Mouse (Mus musculus): ENCODE data around the gene Cep78. TPM values are rescaled to one million over a fixed set of nuclear protein-coding genes. Genes with fewer than 3 reads are reported as not detected.
A peak's percentile ranks its signal among the peaks of the same experiment; 100 is the strongest.
"Not testable (repeated sequence)": the region's sequence is repeated elsewhere in the genome, so short reads cannot be mapped to it uniquely, and the experiment has no call there.

Cep78 gene
- polyA plus RNA-seq (2014; fragmentation: Nextera tagmentation; extraction: Ambion mirVana): 55.8 and 57.3 TPM in 2 replicates

GRCm38 (mm10) chr19:15984449-15985171, at the start of gene Cep78:
TSS of gene Cep78 (minus strand) at chr19:15984989.
- peak within 1 kb of the TSS; percentile 71 for H3K4me2 ChIP-seq (ENCODE audit: low read depth, severe bottlenecking)
- DNase-seq (ENCODE audit: low spot score) (peak; percentile 92), ATAC-seq (ENCODE audit: insufficient number of reproducible peaks, low FRiP score, low TSS enrichment, low read depth) (peak; percentile 87)
- peaks cover 3% of the 10 kb centered on the region; the same call in 1 of the 2 replicates for H3K36me3 ChIP-seq (ENCODE audit: control insufficient read depth, insufficient read depth, low read length)
- no peaks in the 10 kb centered on the region for H3K9me3 ChIP-seq (ENCODE audit: control insufficient read depth, low read length)
- WGBS: under 1% methylated on average over 81 of the region's 88 CpGs
- H3K4me3 ChIP-seq (ENCODE audit: low read depth, low read length): peak within 1 kb of the TSS; percentile 81
- no peaks in the 10 kb centered on the region for H3K27me3 ChIP-seq (ENCODE audit: control insufficient read depth, insufficient read depth, low read length)
- H3K4me1 ChIP-seq (ENCODE audit: control insufficient read depth, insufficient read depth, low read length): no peaks in the 10 kb centered on the region
- H3K9ac ChIP-seq (ENCODE audit: low read length): peak within 1 kb of the TSS; percentile 94
- H3K27ac ChIP-seq (replicated peaks; ENCODE audit: low read depth, low read length): peak within 1 kb of the TSS; percentile 90

- Histone ChIP-seq H3K9me3 (ENCODE audit: control insufficient read depth, low read length) (no peaks in the 10 kb centered on the region), H3K9ac (ENCODE audit: low read length) (no peak overlapping the region), H3K27ac (replicated peaks; ENCODE audit: low read depth, low read length) (no peak overlapping the region), H3K4me1 (ENCODE audit: control insufficient read depth, insufficient read depth, low read length) (no peaks in the 10 kb centered on the region), H3K36me3 (ENCODE audit: control insufficient read depth, insufficient read depth, low read length) (no peaks in the 10 kb centered on the region), H3K27me3 (ENCODE audit: control insufficient read depth, insufficient read depth, low read length) (no peaks in the 10 kb centered on the region), H3K4me3 (ENCODE audit: low read depth, low read length) (no peak overlapping the region), H3K4me2 (ENCODE audit: low read depth, severe bottlenecking) (no peak overlapping the region)
- DNase-seq (ENCODE audit: low spot score) (no peak), ATAC-seq (ENCODE audit: insufficient number of reproducible peaks, low FRiP score, low TSS enrichment, low read depth) (no peak)
- 90% methylated on average over 4 of the region's 4 CpGs for WGBS
Observed at GRCm38 (mm10) chr19:16031276-16031675, 46.5 kb upstream of the Cep78 start.

DNA sequence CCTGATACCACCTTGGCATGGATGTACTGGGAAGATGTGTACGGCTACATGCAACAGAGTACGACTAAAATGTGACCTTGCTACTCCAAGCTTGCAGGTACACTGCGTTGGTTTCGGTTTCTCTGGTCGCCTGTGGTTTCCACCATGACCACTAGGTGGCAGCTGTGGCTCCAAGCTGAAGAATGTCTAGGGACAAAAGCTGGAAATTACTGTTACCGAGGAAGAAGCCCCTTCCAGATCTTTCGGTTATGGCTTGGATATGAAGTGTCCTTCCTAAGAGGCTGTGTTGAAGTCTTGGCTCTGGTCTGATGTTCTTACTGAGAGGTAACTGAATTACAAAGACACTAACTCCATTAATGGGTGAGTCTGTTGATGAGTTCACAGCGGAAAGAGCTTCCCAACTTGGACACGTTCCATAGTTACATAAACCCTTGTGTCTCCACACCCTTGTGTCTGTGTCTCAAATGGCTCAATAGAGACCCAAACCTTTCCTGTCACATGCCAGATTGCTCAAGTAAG, 44.5 kb upstream of the Cep78 start:
- peak; percentile 54 for DNase-seq (ENCODE audit: low spot score)
- H3K36me3 ChIP-seq (ENCODE audit: control insufficient read depth, insufficient read depth, low read length); H3K27ac ChIP-seq (replicated peaks; ENCODE audit: low read depth, low read length); H3K9ac ChIP-seq (ENCODE audit: low read length); H3K4me1 ChIP-seq (ENCODE audit: control insufficient read depth, insufficient read depth, low read length); H3K9me3 ChIP-seq (ENCODE audit: control insufficient read depth, low read length); ATAC-seq (ENCODE audit: insufficient number of reproducible peaks, low FRiP score, low TSS enrichment, low read depth); H3K27me3 ChIP-seq (ENCODE audit: control insufficient read depth, insufficient read depth, low read length); H3K4me3 ChIP-seq (ENCODE audit: low read depth, low read length): not testable (repeated sequence)
- H3K4me2 ChIP-seq (ENCODE audit: low read depth, severe bottlenecking): peak overlapping the region; percentile 24; the same call in 1 of the 2 replicates
- 36% methylated on average over 7 of the region's 9 CpGs for WGBS

DNA sequence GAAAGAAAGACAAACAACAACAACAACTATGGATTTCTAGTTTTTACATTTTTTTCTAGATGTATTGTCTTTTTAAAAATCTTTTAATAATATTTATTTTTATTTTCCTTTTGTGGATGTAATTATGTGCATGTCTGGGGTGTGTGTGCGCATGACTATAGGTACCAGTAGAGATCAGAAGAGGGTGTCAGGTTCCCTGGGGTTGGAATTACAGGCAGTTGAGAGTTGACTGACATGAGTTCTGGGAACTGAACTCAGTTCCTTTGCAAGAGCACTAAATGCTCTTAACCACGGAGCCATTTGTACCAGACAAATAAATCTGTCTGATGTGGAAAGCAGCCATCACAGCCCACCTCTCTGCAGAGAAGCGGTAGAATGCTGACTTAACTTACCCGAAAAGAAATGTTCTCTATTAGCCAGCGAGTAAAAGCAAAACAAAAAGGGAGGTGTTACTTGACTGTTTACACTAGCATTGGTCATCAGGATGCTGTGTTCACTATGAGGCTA, 44.0 kb upstream of the Cep78 start:
- Histone ChIP-seq H3K9me3 (ENCODE audit: control insufficient read depth, low read length) (no peaks in the 10 kb centered on the region), H3K4me2 (ENCODE audit: low read depth, severe bottlenecking) (peak overlapping the region; percentile 24; the same call in 1 of the 2 replicates), H3K27me3 (ENCODE audit: control insufficient read depth, insufficient read depth, low read length) (no peaks in the 10 kb centered on the region), H3K4me3 (ENCODE audit: low read depth, low read length) (no peak overlapping the region), H3K27ac (replicated peaks; ENCODE audit: low read depth, low read length) (no peak overlapping the region), H3K9ac (ENCODE audit: low read length) (no peak overlapping the region), H3K36me3 (ENCODE audit: control insufficient read depth, insufficient read depth, low read length) (no peaks in the 10 kb centered on the region), H3K4me1 (ENCODE audit: control insufficient read depth, insufficient read depth, low read length) (no peaks in the 10 kb centered on the region)
- no peak; the same call in 1 of the 2 replicates for ATAC-seq (ENCODE audit: insufficient number of reproducible peaks, low FRiP score, low TSS enrichment, low read depth)
- no peak for DNase-seq (ENCODE audit: low spot score)
- 53% methylated on average over 5 of the region's 5 CpGs for WGBS

GRCm38 (mm10) chr19:16027876-16028670, 43.3 kb upstream of the Cep78 start:
- no peaks in the 10 kb centered on the region for H3K4me1 ChIP-seq (ENCODE audit: control insufficient read depth, insufficient read depth, low read length)
- no peaks in the 10 kb centered on the region for H3K9me3 ChIP-seq (ENCODE audit: control insufficient read depth, low read length)
- no peak overlapping the region for H3K4me2 ChIP-seq (ENCODE audit: low read depth, severe bottlenecking)
- H3K9ac ChIP-seq (ENCODE audit: low read length): no peak overlapping the region
- DNase-seq (ENCODE audit: low spot score) (no peak), ATAC-seq (ENCODE audit: insufficient number of reproducible peaks, low FRiP score, low TSS enrichment, low read depth) (no peak)
- H3K4me3 ChIP-seq (ENCODE audit: low read depth, low read length): no peak overlapping the region
- H3K27me3 ChIP-seq (ENCODE audit: control insufficient read depth, insufficient read depth, low read length): no peaks in the 10 kb centered on the region
- WGBS: 81% methylated on average over 15 of the region's 15 CpGs
- no peak overlapping the region for H3K27ac ChIP-seq (replicated peaks; ENCODE audit: low read depth, low read length)
- H3K36me3 ChIP-seq (ENCODE audit: control insufficient read depth, insufficient read depth, low read length): no peaks in the 10 kb centered on the region

DNA sequence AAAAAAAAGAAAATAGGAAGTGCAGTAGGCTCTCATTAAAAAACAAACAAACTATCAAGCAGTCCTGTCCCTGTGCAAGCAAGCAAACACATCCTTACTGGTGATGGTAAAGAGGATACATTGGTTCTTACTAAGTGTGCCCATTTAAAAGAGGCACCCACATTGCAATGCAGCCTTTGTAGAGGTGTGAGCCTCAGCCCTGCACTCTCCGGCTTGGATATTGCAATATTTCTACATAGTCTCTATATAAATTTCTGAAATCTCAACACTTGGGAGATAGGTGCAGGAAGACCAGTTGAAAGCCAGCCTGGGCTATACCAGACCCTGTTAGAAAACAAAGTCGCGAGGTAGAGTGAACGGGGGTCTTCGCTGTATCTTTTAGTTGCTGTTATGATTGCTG, 41.5 kb upstream of the Cep78 start:
- DNase-seq (ENCODE audit: low spot score) (no peak), ATAC-seq (ENCODE audit: insufficient number of reproducible peaks, low FRiP score, low TSS enrichment, low read depth) (no peak)
- 93% methylated on average over 5 of the region's 5 CpGs for WGBS
- Histone ChIP-seq H3K9ac (ENCODE audit: low read length) (no peak overlapping the region), H3K9me3 (ENCODE audit: control insufficient read depth, low read length) (no peaks in the 10 kb centered on the region), H3K4me2 (ENCODE audit: low read depth, severe bottlenecking) (no peak overlapping the region), H3K27me3 (ENCODE audit: control insufficient read depth, insufficient read depth, low read length) (no peaks in the 10 kb centered on the region), H3K36me3 (ENCODE audit: control insufficient read depth, insufficient read depth, low read length) (no peaks in the 10 kb centered on the region), H3K27ac (replicated peaks; ENCODE audit: low read depth, low read length) (no peak overlapping the region), H3K4me3 (ENCODE audit: low read depth, low read length) (no peak overlapping the region), H3K4me1 (ENCODE audit: control insufficient read depth, insufficient read depth, low read length) (no peaks in the 10 kb centered on the region)

GRCm38 (mm10) chr19:16022178-16022577, 37.4 kb upstream of the Cep78 start:
- no peak overlapping the region for H3K9ac ChIP-seq (ENCODE audit: low read length)
- 78% methylated on average over 10 of the region's 10 CpGs for WGBS

DNA sequence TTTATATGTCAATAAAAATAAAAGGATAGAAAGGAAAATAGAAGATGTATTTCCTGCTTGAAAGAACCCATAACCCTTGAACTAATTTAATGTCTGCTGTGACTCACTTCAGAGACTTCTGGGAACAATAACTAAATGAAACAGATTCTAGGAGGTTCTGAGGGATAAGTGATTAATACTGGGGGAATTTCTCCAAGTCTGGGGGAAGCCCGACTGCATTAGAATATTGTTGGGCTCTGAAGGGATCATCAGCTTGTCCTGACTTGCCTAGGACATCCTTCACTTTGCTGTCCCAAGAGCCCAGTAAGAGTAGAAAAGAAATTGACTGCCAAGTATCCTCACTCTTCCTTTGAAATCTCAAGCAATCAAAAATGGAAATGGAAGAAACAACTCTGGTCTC, 31.4 kb upstream of the Cep78 start:
- Histone ChIP-seq H3K27ac (replicated peaks; ENCODE audit: low read depth, low read length) (no peak overlapping the region), H3K9ac (ENCODE audit: low read length) (no peak overlapping the region), H3K9me3 (ENCODE audit: control insufficient read depth, low read length) (no peaks in the 10 kb centered on the region), H3K4me3 (ENCODE audit: low read depth, low read length) (no peak overlapping the region), H3K27me3 (ENCODE audit: control insufficient read depth, insufficient read depth, low read length) (no peaks in the 10 kb centered on the region), H3K4me2 (ENCODE audit: low read depth, severe bottlenecking) (no peak overlapping the region), H3K4me1 (ENCODE audit: control insufficient read depth, insufficient read depth, low read length) (no peaks in the 10 kb centered on the region), H3K36me3 (ENCODE audit: control insufficient read depth, insufficient read depth, low read length) (no peaks in the 10 kb centered on the region)
- no peak for ATAC-seq (ENCODE audit: insufficient number of reproducible peaks, low FRiP score, low TSS enrichment, low read depth)
- 81% methylated on average over 1 of the region's 1 CpGs for WGBS
- no peak for DNase-seq (ENCODE audit: low spot score)

More at GRCm38 (mm10) chr19:16022178-16022577, 37.4 kb upstream of the Cep78 start:
- no peak overlapping the region for H3K27ac ChIP-seq (replicated peaks; ENCODE audit: low read depth, low read length)
- H3K27me3 ChIP-seq (ENCODE audit: control insufficient read depth, insufficient read depth, low read length): no peaks in the 10 kb centered on the region
- no peaks in the 10 kb centered on the region for H3K4me1 ChIP-seq (ENCODE audit: control insufficient read depth, insufficient read depth, low read length)
- ATAC-seq (ENCODE audit: insufficient number of reproducible peaks, low FRiP score, low TSS enrichment, low read depth) (no peak), DNase-seq (ENCODE audit: low spot score) (no peak)
- H3K36me3 ChIP-seq (ENCODE audit: control insufficient read depth, insufficient read depth, low read length): no peaks in the 10 kb centered on the region
- no peaks in the 10 kb centered on the region for H3K9me3 ChIP-seq (ENCODE audit: control insufficient read depth, low read length)
- H3K4me3 ChIP-seq (ENCODE audit: low read depth, low read length): no peak overlapping the region
- no peak overlapping the region for H3K4me2 ChIP-seq (ENCODE audit: low read depth, severe bottlenecking)

Data from limb, embryonic 11.5 days (tissue).